Mouse (Mus musculus): ENCODE measurements around the gene Platr17.
"Not testable (repeated sequence)": the region's sequence is repeated elsewhere in the genome, so short reads cannot be mapped to it uniquely, and the experiment has no call there.

DNA sequence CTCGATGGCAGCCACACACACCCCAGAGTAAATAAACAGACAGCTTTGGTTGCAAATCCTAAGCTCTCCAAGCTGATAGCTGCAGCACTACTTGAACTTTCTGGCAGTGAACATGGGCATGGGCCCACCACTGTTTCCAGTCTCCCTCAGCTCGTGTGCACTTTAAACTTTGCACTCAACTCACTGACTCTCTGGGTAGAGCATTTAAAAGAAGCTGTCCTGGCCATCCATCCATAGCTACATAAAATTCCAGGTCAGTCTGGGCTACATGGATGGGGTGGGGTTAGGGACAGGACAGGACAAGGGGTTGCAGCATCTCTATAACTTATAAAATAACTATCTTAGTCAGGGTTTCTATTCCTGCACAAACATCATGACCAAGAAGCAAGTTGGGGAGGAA lies 17.1 kb upstream of the Platr17 start:
- not testable (repeated sequence) for TF ChIP-seq CTCF (IDR thresholded peaks at IDR 0.05); POLR2A (IDR thresholded peaks at IDR 0.05; ENCODE audit: insufficient read depth, low read depth, low read length); EP300 (IDR thresholded peaks at IDR 0.05; ENCODE audit: insufficient read depth, low read depth, low read length)

Measured in heart, adult 2 months (tissue).